Mouse (Mus musculus): ENCODE results near the gene Ddx27. TPM values are rescaled to one million over a fixed set of nuclear protein-coding genes. Genes with fewer than 3 reads are reported as not detected.
"Not testable (repeated sequence)": the region's sequence is repeated elsewhere in the genome, so short reads cannot be mapped to it uniquely, and the experiment has no call there.

Gene Ddx27
- total and polyA plus RNA-seq, 2 experiments: 11.2 to 13.4 TPM

GRCm38 (mm10) chr2:167007001-167007491, 7.9 kb upstream of the Ddx27 start:
- Histone ChIP-seq H3K9ac (ENCODE audit: low read depth, low read length) (no peak overlapping the region), H3K4me3 (ENCODE audit: insufficient read depth, low read depth, low read length) (peak overlapping the region; percentile 32), H3K36me3 (ENCODE audit: control insufficient read depth, insufficient read depth, low read length) (no peaks in the 10 kb centered on the region), H3K27ac (replicated peaks; ENCODE audit: insufficient read depth, low read depth, low read length) (peak overlapping the region; percentile 38), H3K79me2 (ENCODE audit: control insufficient read depth, insufficient read depth, low read length) (no peaks in the 10 kb centered on the region), H3K4me1 (ENCODE audit: control insufficient read depth, insufficient read depth, low read length) (peaks cover 15% of the 10 kb centered on the region; the same call in 1 of the 2 replicates), H3K27me3 (ENCODE audit: control insufficient read depth, insufficient read depth, low read length) (no peaks in the 10 kb centered on the region)
- no peak for DNase-seq (ENCODE audit: extremely low read depth, low read depth, low spot score)
- TF ChIP-seq CTCF (IDR thresholded peaks at IDR 0.05; ENCODE audit: low read depth, low read length): no peak
- TF ChIP-seq POLR2A (IDR thresholded peaks at IDR 0.05; ENCODE audit: extremely low read depth, insufficient read depth, low read length): no peak
- WGBS: 73% methylated on average over 13 of the region's 13 CpGs

GRCm38 (mm10) chr2:167007565-167007964, 7.4 kb upstream of the Ddx27 start:
- not testable (repeated sequence) for H3K27me3 ChIP-seq (ENCODE audit: control insufficient read depth, insufficient read depth, low read length); H3K79me2 ChIP-seq (ENCODE audit: control insufficient read depth, insufficient read depth, low read length); H3K36me3 ChIP-seq (ENCODE audit: control insufficient read depth, insufficient read depth, low read length); H3K9ac ChIP-seq (ENCODE audit: low read depth, low read length)
- Histone ChIP-seq H3K4me1 (ENCODE audit: control insufficient read depth, insufficient read depth, low read length) (peaks cover 15% of the 10 kb centered on the region; the same call in 1 of the 2 replicates), H3K4me3 (ENCODE audit: insufficient read depth, low read depth, low read length) (peak overlapping the region; percentile 32), H3K27ac (replicated peaks; ENCODE audit: insufficient read depth, low read depth, low read length) (peak overlapping the region; percentile 38)
- peak; percentile 70 for DNase-seq (ENCODE audit: extremely low read depth, low read depth, low spot score)
- WGBS: 33% methylated on average over 4 of the region's 4 CpGs

- no peaks in the 10 kb centered on the region for H3K36me3 ChIP-seq (ENCODE audit: control insufficient read depth, insufficient read depth, low read length)
- no peak overlapping the region for H3K4me3 ChIP-seq (ENCODE audit: insufficient read depth, low read depth, low read length)
- no peak overlapping the region for H3K27ac ChIP-seq (replicated peaks; ENCODE audit: insufficient read depth, low read depth, low read length)
- DNase-seq (ENCODE audit: extremely low read depth, low read depth, low spot score): no peak
- TF ChIP-seq CTCF (IDR thresholded peaks at IDR 0.05; ENCODE audit: low read depth, low read length) (no peak), POLR2A (IDR thresholded peaks at IDR 0.05; ENCODE audit: extremely low read depth, insufficient read depth, low read length) (no peak)
- H3K4me1 ChIP-seq (ENCODE audit: control insufficient read depth, insufficient read depth, low read length): peaks cover 11% of the 10 kb centered on the region; the same call in 1 of the 2 replicates
- 81% methylated on average over 4 of the region's 4 CpGs for WGBS
- no peaks in the 10 kb centered on the region for H3K27me3 ChIP-seq (ENCODE audit: control insufficient read depth, insufficient read depth, low read length)
- no peaks in the 10 kb centered on the region for H3K79me2 ChIP-seq (ENCODE audit: control insufficient read depth, insufficient read depth, low read length)
- H3K9ac ChIP-seq (ENCODE audit: low read depth, low read length): no peak overlapping the region
Observed at GRCm38 (mm10) chr2:167009483-167009882, 5.5 kb upstream of the Ddx27 start.

GRCm38 (mm10) chr2:167010546-167010945, 4.4 kb upstream of the Ddx27 start:
- Histone ChIP-seq H3K4me3 (ENCODE audit: insufficient read depth, low read depth, low read length) (no peak overlapping the region), H3K36me3 (ENCODE audit: control insufficient read depth, insufficient read depth, low read length) (no peaks in the 10 kb centered on the region), H3K27ac (replicated peaks; ENCODE audit: insufficient read depth, low read depth, low read length) (no peak overlapping the region), H3K9ac (ENCODE audit: low read depth, low read length) (no peak overlapping the region), H3K27me3 (ENCODE audit: control insufficient read depth, insufficient read depth, low read length) (no peaks in the 10 kb centered on the region), H3K4me1 (ENCODE audit: control insufficient read depth, insufficient read depth, low read length) (peaks cover 11% of the 10 kb centered on the region; the same call in 1 of the 2 replicates), H3K79me2 (ENCODE audit: control insufficient read depth, insufficient read depth, low read length) (peaks cover 4% of the 10 kb centered on the region; the same call in 1 of the 2 replicates)
- DNase-seq (ENCODE audit: extremely low read depth, low read depth, low spot score): no peak
- WGBS: 86% methylated on average over 3 of the region's 3 CpGs
- TF ChIP-seq POLR2A (IDR thresholded peaks at IDR 0.05; ENCODE audit: extremely low read depth, insufficient read depth, low read length) (no peak), CTCF (IDR thresholded peaks at IDR 0.05; ENCODE audit: low read depth, low read length) (no peak)

GRCm38 (mm10) chr2:167015382-167015718, 357 bp downstream of the Ddx27 start:
- Histone ChIP-seq H3K9ac (ENCODE audit: low read depth, low read length) (peak overlapping the region; percentile 80), H3K79me2 (ENCODE audit: control insufficient read depth, insufficient read depth, low read length) (peaks cover 10% of the 10 kb centered on the region; the same call in 1 of the 2 replicates), H3K36me3 (ENCODE audit: control insufficient read depth, insufficient read depth, low read length) (peaks cover 2% of the 10 kb centered on the region; the same call in 1 of the 2 replicates), H3K4me1 (ENCODE audit: control insufficient read depth, insufficient read depth, low read length) (peaks cover 2% of the 10 kb centered on the region; the same call in 1 of the 2 replicates), H3K4me3 (ENCODE audit: insufficient read depth, low read depth, low read length) (peak overlapping the region; percentile 82), H3K27me3 (ENCODE audit: control insufficient read depth, insufficient read depth, low read length) (no peaks in the 10 kb centered on the region), H3K27ac (replicated peaks; ENCODE audit: insufficient read depth, low read depth, low read length) (no peak overlapping the region)
- 1% methylated on average over 21 of the region's 21 CpGs for WGBS
- DNase-seq (ENCODE audit: extremely low read depth, low read depth, low spot score): no peak
- TF ChIP-seq CTCF (IDR thresholded peaks at IDR 0.05; ENCODE audit: low read depth, low read length) (no peak), POLR2A (IDR thresholded peaks at IDR 0.05; ENCODE audit: extremely low read depth, insufficient read depth, low read length) (no peak)

- 63% methylated on average over 10 of the region's 10 CpGs for WGBS
- H3K4me1 ChIP-seq (ENCODE audit: control insufficient read depth, insufficient read depth, low read length): peaks cover 2% of the 10 kb centered on the region; the same call in 1 of the 2 replicates
- no peak overlapping the region for H3K27ac ChIP-seq (replicated peaks; ENCODE audit: insufficient read depth, low read depth, low read length)
- no peaks in the 10 kb centered on the region for H3K27me3 ChIP-seq (ENCODE audit: control insufficient read depth, insufficient read depth, low read length)
- H3K9ac ChIP-seq (ENCODE audit: low read depth, low read length): no peak overlapping the region
- DNase-seq (ENCODE audit: extremely low read depth, low read depth, low spot score): peak; percentile 72
- peaks cover 10% of the 10 kb centered on the region; the same call in 1 of the 2 replicates for H3K79me2 ChIP-seq (ENCODE audit: control insufficient read depth, insufficient read depth, low read length)
- no peak for TF ChIP-seq CTCF (IDR thresholded peaks at IDR 0.05; ENCODE audit: low read depth, low read length)
- no peak for TF ChIP-seq POLR2A (IDR thresholded peaks at IDR 0.05; ENCODE audit: extremely low read depth, insufficient read depth, low read length)
- H3K4me3 ChIP-seq (ENCODE audit: insufficient read depth, low read depth, low read length): no peak overlapping the region
- H3K36me3 ChIP-seq (ENCODE audit: control insufficient read depth, insufficient read depth, low read length): peaks cover 14% of the 10 kb centered on the region
Observed at GRCm38 (mm10) chr2:167019396-167019795, 4.4 kb downstream of the Ddx27 start.

All from liver, adult 2 months (tissue).